Mouse (Mus musculus) C2C12 (cell line): ENCODE results near the gene Cd79b.

Experiments used
- CTCF ChIP-seq: IDR thresholded peaks from one replicate; pipeline ENCODE4 v1.5.1; 2011; ENCODE audit not compliant: control insufficient read depth, insufficient read depth, insufficient read length
- MAX ChIP-seq: IDR thresholded peaks from one replicate; pipeline ENCODE4 v1.6.1; 2011; ENCODE audit warnings: mild to moderate bottlenecking, control low read depth

- TF ChIP-seq CTCF (no peak), MAX (no peak)
Observed at GRCm38 (mm10) chr11:106351941-106352340, 37.4 kb upstream of the Cd79b start.
